In the genomic region with DNA sequence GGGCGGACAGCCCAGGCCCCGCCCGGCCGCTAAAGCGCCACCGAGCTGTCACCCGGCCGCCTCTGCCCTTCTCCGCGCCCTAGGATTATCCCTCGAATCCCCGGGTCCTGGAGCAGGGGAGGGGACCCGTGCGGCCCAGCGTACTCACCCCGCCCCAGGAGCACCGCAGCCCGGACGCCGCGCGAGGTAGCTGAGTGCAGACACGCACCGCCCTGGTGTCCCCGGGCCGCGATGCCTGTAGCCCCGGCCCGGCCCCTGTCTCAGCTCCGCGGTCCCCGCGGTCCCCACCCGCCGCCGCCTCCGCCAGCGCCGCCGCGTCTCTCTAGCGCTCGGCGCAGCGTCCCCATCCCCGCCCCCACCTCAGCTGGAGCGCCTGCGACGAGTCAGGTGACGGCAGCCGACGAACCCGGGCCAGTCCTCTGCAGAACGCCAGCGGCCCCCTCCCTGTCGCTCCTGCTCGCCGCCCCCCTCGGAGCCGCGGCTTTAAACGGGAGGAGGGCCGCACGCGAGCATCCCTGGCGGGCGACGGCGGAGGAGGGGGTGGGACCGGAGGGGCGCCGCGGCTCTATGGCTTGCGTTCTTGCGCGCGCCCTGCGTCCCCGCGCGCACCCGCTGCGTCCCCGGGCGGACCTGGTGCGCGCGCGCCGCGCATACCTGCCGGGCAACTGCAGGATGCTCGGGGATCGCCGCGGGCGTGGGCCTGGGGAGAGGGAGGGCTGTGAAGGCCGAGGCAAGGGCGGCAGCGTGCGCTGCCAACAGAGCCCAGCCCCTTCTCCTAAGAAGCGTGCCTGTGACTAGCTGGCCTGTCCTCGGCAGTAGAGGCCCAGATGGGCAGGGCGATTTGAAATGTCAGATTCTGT, we compare ENCODE assay signal across 8 mouse cellular contexts. TPM values are rescaled to one million over a fixed set of nuclear protein-coding genes. Genes with fewer than 3 reads are reported as not detected.
DNase-seq lines count a peak whose midpoint lies in the region; ATAC-seq and TF ChIP-seq lines count a peak whose summit lies in the region.

A gene (minus strand): TSS at position 542 of the 860 bp plus-strand sequence.

- TF ChIP-seq CTCF in liver, embryonic 14.5 days (IDR thresholded peaks at IDR 0.05; ENCODE audit: low read depth), result no peak

- H3K27ac ChIP-seq in heart, embryonic 13.5 days (replicated peaks), result peak within 1 kb of the TSS; percentile 94
- no peak within 1 kb of the TSS for H3K27ac ChIP-seq in liver, embryonic 14.5 days

- peak within 1 kb of the TSS; percentile 90 for H3K9ac ChIP-seq in heart, embryonic 13.5 days
- H3K9ac ChIP-seq in liver, embryonic 14.5 days (replicated peaks), result no peak within 1 kb of the TSS

- H3K27me3 ChIP-seq in heart, embryonic 13.5 days (replicated peaks), result peaks cover 51% of the 10 kb centered on the region
- peaks cover 31% of the 10 kb centered on the region for H3K27me3 ChIP-seq in liver, embryonic 14.5 days (ENCODE audit: control insufficient read depth, insufficient read depth, low read length)

- no peak for TF ChIP-seq EP300 in liver, embryonic 14.5 days (IDR thresholded peaks at IDR 0.05; ENCODE audit: low read depth)

- peaks cover 33% of the 10 kb centered on the region for H3K4me1 ChIP-seq in heart, embryonic 13.5 days
- no peaks in the 10 kb centered on the region for H3K4me1 ChIP-seq in liver, embryonic 14.5 days (replicated peaks; ENCODE audit: control insufficient read depth in 2 of 2, insufficient read depth in 2 of 2, low read length in 1 of 2)

- peak; percentile 75 for ATAC-seq in heart, embryonic 13.5 days (ENCODE audit: extremely low read depth, insufficient number of reproducible peaks, low FRiP score, low TSS enrichment)
- no peak for ATAC-seq in liver, embryonic 14.5 days (ENCODE audit: insufficient read depth)
- no peak for ATAC-seq in megakaryocyte-erythroid progenitor cell, adult 5-6 weeks (replicated peaks; ENCODE audit: low FRiP score, low TSS enrichment, poor library complexity, severe bottlenecking)

- H3K4me3 ChIP-seq in heart, embryonic 13.5 days, result peak within 1 kb of the TSS; percentile 88
- H3K4me3 ChIP-seq in liver, embryonic 14.5 days (ENCODE audit: insufficient read depth in 1 of 2, low read depth in 2 of 2, low read length in 2 of 2), result peak within 1 kb of the TSS; percentile 21 to 43

- peak within 1 kb of the TSS; percentile 86 for H3K4me2 ChIP-seq in heart, embryonic 13.5 days
- H3K4me2 ChIP-seq in liver, embryonic 14.5 days (ENCODE audit: low read depth), result peak within 1 kb of the TSS; percentile 55

- no peaks in the 10 kb centered on the region for H3K36me3 ChIP-seq in heart, embryonic 13.5 days
- H3K36me3 ChIP-seq in liver, embryonic 14.5 days (replicated peaks; ENCODE audit: control insufficient read depth, insufficient read depth, low read depth), result no peaks in the 10 kb centered on the region

- H3K9me3 ChIP-seq in heart, embryonic 13.5 days, result no peaks in the 10 kb centered on the region
- no peaks in the 10 kb centered on the region; the same call in 1 of the 2 replicates for H3K9me3 ChIP-seq in liver, embryonic 14.5 days (ENCODE audit: control insufficient read depth, low read length)

- DNase-seq in urinary bladder, postnatal 14 days (ENCODE audit: low spot score), result peak; percentile 6
- DNase-seq in urinary bladder, postnatal 4 days (ENCODE audit: low spot score in 2 of 2), result no peak
- DNase-seq in embryo, embryonic 10.5 days (ENCODE audit: low spot score), result peak; percentile 74
- peak; percentile 60 to 74 for DNase-seq in kidney, postnatal 4 days
- DNase-seq in liver, embryonic 14.5 days (ENCODE audit: low read depth in 3 of 3, low spot score in 3 of 3), result no peak
- DNase-seq in right cerebral cortex, postnatal 25 days, result peak; percentile 90

- under 1% methylated on average over 103 of the region's 104 CpGs for WGBS in heart, embryonic 13.5 days
- 2% methylated on average over 76 of the region's 104 CpGs for WGBS in liver, embryonic 14.5 days (ENCODE audit: insufficient replicate concordance)

RNA-seq across cellular contexts. Expression of the gene that starts here (rescaled TPM):
- polyA plus RNA-seq in heart, embryonic 13.5 days (2015; fragmentation: Nextera tagmentation; extraction: Ambion mirVana), result 75.7 and 79.1 TPM in 2 replicates
- 0.02 and 0.05 TPM in 2 replicates for polyA plus RNA-seq in liver, embryonic 14.5 days (2012; rRNA removed)
- polyA plus RNA-seq in liver, embryonic 14.5 days (2014; fragmentation: Nextera tagmentation; extraction: Ambion mirVana), result not detected in 2 replicates
- not detected in 2 replicates for total RNA-seq in megakaryocyte-erythroid progenitor cell, adult 5-6 weeks (2014; fragmentation: Nextera tagmentation)
- total RNA-seq in megakaryocyte-erythroid progenitor cell, adult 5-6 weeks (2017), result not detected in 2 replicates

Comparison
In these comparisons a context has a peak if more than half of its experiments do, and no peak if none do; other contexts are left out.
1. RNA of the gene that starts here (polyA plus RNA-seq): 75.7 to 79.1 TPM in heart, embryonic 13.5 days; 0.02 to 0.05 TPM in liver, embryonic 14.5 days; every median in the first group is over 10 times any median in the second.
2. DNase-seq: peak in urinary bladder, postnatal 14 days (single experiment), embryo, embryonic 10.5 days (single experiment), kidney, postnatal 4 days (2 of 2) and right cerebral cortex, postnatal 25 days (single experiment); none in urinary bladder, postnatal 4 days (0 of 2) and liver, embryonic 14.5 days (0 of 3).